Mouse (Mus musculus) c-Kit-positive CD71-positive TER-119-negative erythroid progenitor cells, embryonic 14.5 days (primary cell): ENCODE measurements at regions not wholly inside any gene's neighbourhood (a gene's known extent, or its start where the extent isn't known, plus 50 kb on each side); places are given as distances from the start of the nearest gene placed in this dataset.

Source experiments
- DNase-seq: peaks from one replicate; pipeline ENCODE4 v3.0.0-alpha.2; 2013; ENCODE audit warnings: low read depth

- no peak for DNase-seq
These were observed 176.6 kb downstream of the Rps12 start for GRCm38 (mm10) chr10:23610485-23610884.

- DNase-seq, result no peak
These were observed 177.0 kb downstream of the Rps12 start for GRCm38 (mm10) chr10:23610046-23610445.

GRCm38 (mm10) chr10:23609270-23609914 is 177.7 kb downstream of the Rps12 start:
- DNase-seq, result no peak

GRCm38 (mm10) chr10:23600701-23601100 is 186.4 kb downstream of the Rps12 start:
- no peak for DNase-seq

GRCm38 (mm10) chr10:23595541-23595940 is 191.5 kb downstream of the Rps12 start:
- no peak for DNase-seq

GRCm38 (mm10) chr10:23580230-23580629 is 206.8 kb downstream of the Rps12 start:
- DNase-seq, result no peak

GRCm38 (mm10) chr10:23571013-23571412 is 216.1 kb downstream of the Rps12 start:
- no peak for DNase-seq

GRCm38 (mm10) chr10:23569386-23569785 is 217.7 kb downstream of the Rps12 start:
- DNase-seq, result no peak

GRCm38 (mm10) chr10:23562273-23562885 is 211.8 kb upstream of the Eya4 start:
- no peak for DNase-seq

- no peak for DNase-seq
These were observed 209.5 kb upstream of the Eya4 start for GRCm38 (mm10) chr10:23559980-23560658.

GRCm38 (mm10) chr10:23557828-23558227 is 207.2 kb upstream of the Eya4 start:
- DNase-seq, result no peak

GRCm38 (mm10) chr10:23549207-23549606 is 198.6 kb upstream of the Eya4 start:
- DNase-seq, result no peak

GRCm38 (mm10) chr10:23548322-23548721 is 197.7 kb upstream of the Eya4 start:
- DNase-seq, result no peak

GRCm38 (mm10) chr10:23542712-23543111 is 192.1 kb upstream of the Eya4 start:
- no peak for DNase-seq

GRCm38 (mm10) chr10:23541914-23542313 is 191.3 kb upstream of the Eya4 start:
- no peak for DNase-seq

- DNase-seq, result no peak
These were observed 184.1 kb upstream of the Eya4 start for GRCm38 (mm10) chr10:23534636-23535035.

GRCm38 (mm10) chr10:23531964-23532758 is 181.6 kb upstream of the Eya4 start:
- no peak for DNase-seq

GRCm38 (mm10) chr10:23530715-23531114 is 180.1 kb upstream of the Eya4 start:
- no peak for DNase-seq

GRCm38 (mm10) chr10:23526796-23527195 is 176.2 kb upstream of the Eya4 start:
- no peak for DNase-seq

GRCm38 (mm10) chr10:23522664-23523063 is 172.1 kb upstream of the Eya4 start:
- no peak for DNase-seq

GRCm38 (mm10) chr10:23493647-23494046 is 143.1 kb upstream of the Eya4 start:
- no peak for DNase-seq

- DNase-seq, result no peak
These were observed 142.4 kb upstream of the Eya4 start for GRCm38 (mm10) chr10:23492971-23493370.

GRCm38 (mm10) chr10:23488996-23489395 is 138.4 kb upstream of the Eya4 start:
- DNase-seq, result no peak
